In the genomic region with DNA sequence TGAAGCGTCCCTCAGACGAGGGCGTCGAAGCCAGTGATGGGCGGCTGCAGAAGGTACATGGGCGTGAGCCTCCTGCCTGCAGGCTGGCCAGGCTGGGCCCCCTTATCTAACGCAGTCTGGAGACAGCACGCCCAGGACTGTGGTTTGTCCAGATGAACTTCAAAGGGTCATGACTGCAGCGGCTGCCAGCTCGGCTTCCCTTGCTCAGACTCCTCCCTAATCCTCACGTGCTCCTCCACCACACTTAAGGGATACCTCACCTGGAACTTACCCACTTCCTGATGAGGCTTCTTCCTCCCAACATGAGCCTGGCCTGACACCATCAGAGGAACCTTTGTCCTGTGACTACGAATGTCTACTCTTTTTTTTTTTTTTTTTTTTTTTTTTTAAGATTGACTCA, we compare ENCODE assay signal across 15 mouse cellular contexts. TPM values are rescaled to one million over a fixed set of nuclear protein-coding genes. Genes with fewer than 3 reads are reported as not detected.
DNase-seq lines count a peak whose midpoint lies in the region; ATAC-seq and TF ChIP-seq lines count a peak whose summit lies in the region.
"Had no signal": no experiment of that assay in that cellular context is flagged by ENCODE, and none has a peak within 500 bp of the region (broad histone marks: within the 10 kb centered on the region; RNA-seq: fewer than 3 reads in every experiment).

No protein-coding gene starts in this region.

- no peak overlapping the region for H3K4me2 ChIP-seq in hindbrain, embryonic 14.5 days (replicated peaks)
- H3K4me2 ChIP-seq in intestine, postnatal 0 days (replicated peaks; ENCODE audit: low read depth), result no peak overlapping the region
- H3K4me2 ChIP-seq: embryonic facial prominence, embryonic 13.5 days had no signal

- ATAC-seq in hindbrain, embryonic 14.5 days (ENCODE audit: low FRiP score), result no peak
- peak; percentile 80 for ATAC-seq in intestine, postnatal 0 days
- ATAC-seq: hindbrain, postnatal 0 days had no signal

- TF ChIP-seq EP300 in MEL (IDR thresholded peaks at IDR 0.05; ENCODE audit: low read depth in 1 of 2, low read length in 2 of 2), result no peak

- TF ChIP-seq RAD21 in MEL (IDR thresholded peaks at IDR 0.05; ENCODE audit: low read depth, low read length), result no peak

- H3K27ac ChIP-seq in hindbrain, embryonic 10.5 days, result peak overlapping the region; percentile 46
- H3K27ac ChIP-seq in hindbrain, embryonic 14.5 days, result no peak overlapping the region
- no peak overlapping the region for H3K27ac ChIP-seq in MEL (ENCODE audit: control insufficient read depth, low read depth, low read length)
- H3K27ac ChIP-seq in intestine, postnatal 0 days (ENCODE audit: low read depth, low read length), result peak overlapping the region; percentile 68
- H3K27ac ChIP-seq: embryonic facial prominence, embryonic 13.5 days; hindbrain, postnatal 0 days; layer of hippocampus, adult 2 months had no signal

- peaks cover 37% of the 10 kb centered on the region for H3K4me1 ChIP-seq in hindbrain, embryonic 10.5 days (replicated peaks)
- H3K4me1 ChIP-seq in hindbrain, embryonic 14.5 days (replicated peaks; ENCODE audit: control insufficient read depth, insufficient read depth, low read length), result 0 out of 2 replicates have a peak, but pooled peaks cover 3% of the 10 kb centered on the region
- peaks cover 0 to 5% of the 10 kb centered on the region in 2 experiments; a peak in 1 of 4 replicates for H3K4me1 ChIP-seq in MEL (ENCODE audit: control insufficient read depth in 1 of 2, insufficient read depth in 2 of 2, low read length in 2 of 2)
- H3K4me1 ChIP-seq in intestine, postnatal 0 days (replicated peaks; ENCODE audit: control insufficient read depth, insufficient read depth, low read length), result no peaks in the 10 kb centered on the region

- H3K4me3 ChIP-seq in hindbrain, embryonic 10.5 days, result no peak overlapping the region
- no peak overlapping the region for H3K4me3 ChIP-seq in hindbrain, embryonic 14.5 days (replicated peaks; ENCODE audit: low read length)
- no peak overlapping the region for H3K4me3 ChIP-seq in MEL (ENCODE audit: control insufficient read depth in 1 of 2, insufficient read depth in 1 of 2, low read depth in 2 of 2, low read length in 2 of 2)
- no peak overlapping the region for H3K4me3 ChIP-seq in intestine, postnatal 0 days (ENCODE audit: low read depth, low read length)
- H3K4me3 ChIP-seq: embryonic facial prominence, embryonic 13.5 days; layer of hippocampus, adult 2 months had no signal

- peaks cover 57% of the 10 kb centered on the region for H3K27me3 ChIP-seq in hindbrain, embryonic 10.5 days (ENCODE audit: insufficient read depth, poor library complexity, severe bottlenecking)
- no peaks in the 10 kb centered on the region for H3K27me3 ChIP-seq in hindbrain, embryonic 14.5 days (ENCODE audit: control insufficient read depth, insufficient read depth, low read length)
- H3K27me3 ChIP-seq in MEL (ENCODE audit: control insufficient read depth in 1 of 2, insufficient read depth in 2 of 2, low read length in 2 of 2), result peaks cover 0 to 4% of the 10 kb centered on the region in 2 experiments; a peak in 3 of 4 replicates
- no peaks in the 10 kb centered on the region for H3K27me3 ChIP-seq in intestine, postnatal 0 days (replicated peaks; ENCODE audit: control insufficient read depth, insufficient read depth, low read length)
- H3K27me3 ChIP-seq: embryonic facial prominence, embryonic 13.5 days had no signal

- no peak overlapping the region for H3K9ac ChIP-seq in hindbrain, embryonic 14.5 days
- no peak overlapping the region for H3K9ac ChIP-seq in MEL (ENCODE audit: control insufficient read depth, low read depth, low read length, poor library complexity, severe bottlenecking)
- no peak overlapping the region for H3K9ac ChIP-seq in intestine, postnatal 0 days (ENCODE audit: low read depth, low read length)
- H3K9ac ChIP-seq: embryonic facial prominence, embryonic 13.5 days had no signal

- H3K9me3 ChIP-seq in hindbrain, embryonic 10.5 days, result peaks cover 12% of the 10 kb centered on the region
- H3K9me3 ChIP-seq in hindbrain, embryonic 14.5 days (ENCODE audit: control insufficient read depth, low read length), result no peaks in the 10 kb centered on the region
- no peaks in the 10 kb centered on the region for H3K9me3 ChIP-seq in MEL (replicated peaks; ENCODE audit: insufficient read depth, low read length)
- no peaks in the 10 kb centered on the region for H3K9me3 ChIP-seq in intestine, postnatal 0 days (ENCODE audit: control insufficient read depth)

- no peaks in the 10 kb centered on the region for H3K36me3 ChIP-seq in hindbrain, embryonic 10.5 days
- no peaks in the 10 kb centered on the region for H3K36me3 ChIP-seq in hindbrain, embryonic 14.5 days (replicated peaks; ENCODE audit: control insufficient read depth, insufficient read depth)
- H3K36me3 ChIP-seq in MEL (ENCODE audit: control insufficient read depth in 1 of 2, insufficient read depth in 2 of 2, low read length in 2 of 2), result peaks cover 0 to 6% of the 10 kb centered on the region in 2 experiments; a peak in 2 of 4 replicates
- no peaks in the 10 kb centered on the region for H3K36me3 ChIP-seq in intestine, postnatal 0 days (ENCODE audit: control insufficient read depth, insufficient read depth)
- H3K36me3 ChIP-seq: embryonic facial prominence, embryonic 13.5 days had no signal

- WGBS in hindbrain, embryonic 10.5 days, result 75% methylated on average over 12 of the region's 12 CpGs
- WGBS in hindbrain, embryonic 14.5 days, result 81% methylated on average over 12 of the region's 12 CpGs
- WGBS in intestine, postnatal 0 days, result 33% methylated on average over 12 of the region's 12 CpGs

- TF ChIP-seq POLR2A in MEL (IDR thresholded peaks at IDR 0.05; ENCODE audit: control insufficient read depth in 1 of 2, insufficient read depth in 1 of 2, low read depth in 1 of 2, low read length in 2 of 2, poor library complexity in 1 of 2), result no peak

- DNase-seq in hindbrain, embryonic 10.5 days (ENCODE audit: low spot score), result no peak
- DNase-seq in hindbrain, embryonic 14.5 days (ENCODE audit: low spot score), result no peak
- DNase-seq in MEL (ENCODE audit: low read depth, low spot score), result peak; percentile 19
- peak; percentile 59 for DNase-seq in naive thymus-derived CD4-positive, alpha-beta T cell, adult 2 months (ENCODE audit: low read depth)
- no peak for DNase-seq in frontal cortex, postnatal 10 days (ENCODE audit: low spot score in 2 of 2)
- no peak for DNase-seq in gastrocnemius, adult 18-20 months (ENCODE audit: low spot score)
- DNase-seq in cerebellum, postnatal 4 days (ENCODE audit: low spot score in 2 of 2), result no peak
- DNase-seq: left cerebral cortex, postnatal 4 days; thymus, postnatal 4 days had no signal

- H3K79me2 ChIP-seq in MEL (ENCODE audit: control insufficient read depth, insufficient read depth, low read length, poor library complexity), result no peaks in the 10 kb centered on the region

- TF ChIP-seq CTCF in MEL (IDR thresholded peaks at IDR 0.05 in 2 of 3, conservative IDR thresholded peaks at IDR 0.05 in 1 of 3; ENCODE audit: control insufficient read depth in 1 of 3, insufficient read depth in 1 of 3, low read depth in 2 of 3, low read length in 3 of 3, poor library complexity in 1 of 3, severe bottlenecking in 1 of 3), result no peak
- TF ChIP-seq CTCF in intestine, postnatal 0 days (IDR thresholded peaks at IDR 0.05; ENCODE audit: low read depth), result no peak

TF ChIP-seq in MEL, 35 proteins besides CTCF, POLR2A, EP300 and RAD21:
- TF ChIP-seq ZC3H11A (IDR thresholded peaks at IDR 0.05; ENCODE audit: low read depth, low read length), result no peak
- TF ChIP-seq MAFK (IDR thresholded peaks at IDR 0.05; ENCODE audit: borderline replicate concordance, low read depth, low read length), result no peak
- TF ChIP-seq ZMIZ1 (IDR thresholded peaks at IDR 0.05; ENCODE audit: low read depth, low read length), result no peak
- TF ChIP-seq MAX (IDR thresholded peaks at IDR 0.05; ENCODE audit: low read length), result no peak
- TF ChIP-seq CHD2 (IDR thresholded peaks at IDR 0.05; ENCODE audit: low read length), result no peak
- TF ChIP-seq MYB (IDR thresholded peaks at IDR 0.05; ENCODE audit: low read depth, low read length), result no peak
- TF ChIP-seq GABPA (IDR thresholded peaks at IDR 0.05; ENCODE audit: low read depth, low read length), result no peak
- TF ChIP-seq SMC3 (IDR thresholded peaks at IDR 0.05; ENCODE audit: low read depth, low read length), result no peak
- no peak for TF ChIP-seq POLR2AphosphoS2 (IDR thresholded peaks at IDR 0.05; ENCODE audit: low read length)
- TF ChIP-seq TBP (IDR thresholded peaks at IDR 0.05; ENCODE audit: low read depth, low read length), result no peak
- no peak for TF ChIP-seq MYC (IDR thresholded peaks at IDR 0.05; ENCODE audit: low read depth, low read length)

RNA-seq across cellular contexts. Expression of a gene that starts 41.2 kb away (rescaled TPM):
- 3.5 and 3.8 TPM in 2 replicates for polyA plus RNA-seq in hindbrain, embryonic 10.5 days (2016; fragmentation: Nextera tagmentation; extraction: Ambion mirVana)
- polyA plus RNA-seq in hindbrain, embryonic 14.5 days (2014; fragmentation: Nextera tagmentation; extraction: Ambion mirVana), result 2.5 and 2.6 TPM in 2 replicates
- 0.12 TPM in 1 of 2 replicates, not detected in the other for total RNA-seq in MEL (2012; rRNA removed)
- not detected for polyA plus RNA-seq in MEL (2012; ENCODE audit: insufficient read depth in 1 of 2, insufficient read length in 2 of 2, low read depth in 1 of 2, low replicate concordance in 2 of 2, missing spikeins in 1 of 2)
- 15.8 and 16.4 TPM in 2 replicates for polyA plus RNA-seq in intestine, postnatal 0 days (2015; fragmentation: Nextera tagmentation; extraction: Ambion mirVana)
- total RNA-seq in gastrocnemius, adult 18-20 months (2021), result 1 to 10 TPM; 3.6 to 4.3 TPM

RNA-seq across cellular contexts. Expression of a gene that starts 54.0 kb away (rescaled TPM):
- polyA plus RNA-seq in hindbrain, embryonic 10.5 days (2016; fragmentation: Nextera tagmentation; extraction: Ambion mirVana), result not detected in 2 replicates
- not detected in 2 replicates for polyA plus RNA-seq in hindbrain, embryonic 14.5 days (2014; fragmentation: Nextera tagmentation; extraction: Ambion mirVana)
- total RNA-seq in MEL (2012; rRNA removed), result 0.04 TPM in 1 of 2 replicates, not detected in the other
- under 1 TPM in 1 of 2 experiments, not detected in 1; 0.04 TPM for polyA plus RNA-seq in MEL (2012; ENCODE audit: insufficient read depth in 1 of 2, insufficient read length in 2 of 2, low read depth in 1 of 2, low replicate concordance in 2 of 2, missing spikeins in 1 of 2)
- polyA plus RNA-seq in intestine, postnatal 0 days (2015; fragmentation: Nextera tagmentation; extraction: Ambion mirVana), result not detected in 2 replicates
- total RNA-seq in gastrocnemius, adult 18-20 months (2021), result not detected
- total RNA-seq: heart, adult 8-10 months; layer of hippocampus, adult 2 months; left cerebral cortex, postnatal 4 days; megakaryocyte, adult 5-6 weeks had no signal
- polyA plus RNA-seq: embryonic facial prominence, embryonic 13.5 days; hindbrain, postnatal 0 days had no signal

RNA-seq across cellular contexts. Expression of a gene that starts 55.3 kb away (rescaled TPM):
- 12.5 and 14.2 TPM in 2 replicates for polyA plus RNA-seq in hindbrain, embryonic 10.5 days (2016; fragmentation: Nextera tagmentation; extraction: Ambion mirVana)
- polyA plus RNA-seq in hindbrain, embryonic 14.5 days (2014; fragmentation: Nextera tagmentation; extraction: Ambion mirVana), result 2.9 and 3.0 TPM in 2 replicates
- 0.95 and 0.96 TPM in 2 replicates for total RNA-seq in MEL (2012; rRNA removed)
- 1 to 10 TPM in 1 of 2 experiments, not detected in 1; 1.9 TPM for polyA plus RNA-seq in MEL (2012; ENCODE audit: insufficient read depth in 1 of 2, insufficient read length in 2 of 2, low read depth in 1 of 2, low replicate concordance in 2 of 2, missing spikeins in 1 of 2)
- polyA plus RNA-seq in intestine, postnatal 0 days (2015; fragmentation: Nextera tagmentation; extraction: Ambion mirVana), result 15.7 and 15.9 TPM in 2 replicates
- 1 to 10 TPM; 3.1 to 6.6 TPM for total RNA-seq in gastrocnemius, adult 18-20 months (2021)

Comparison
In these comparisons a context has a peak if more than half of its experiments do, and no peak if none do; other contexts are left out.
1. H3K27ac ChIP-seq: peak in hindbrain, embryonic 10.5 days (single experiment) and intestine, postnatal 0 days (single experiment); none in hindbrain, embryonic 14.5 days (single experiment) and MEL (single experiment).
2. DNase-seq: peak in MEL (single experiment) and naive thymus-derived CD4-positive, alpha-beta T cell, adult 2 months (single experiment); none in hindbrain, embryonic 10.5 days (single experiment), hindbrain, embryonic 14.5 days (single experiment), frontal cortex, postnatal 10 days (0 of 2), gastrocnemius, adult 18-20 months (single experiment) and cerebellum, postnatal 4 days (0 of 2).